Mouse (Mus musculus) intestine, embryonic 16.5 days (tissue): ENCODE results near the gene Slc30a1. TPM values are rescaled to one million over a fixed set of nuclear protein-coding genes. Genes with fewer than 3 reads are reported as not detected.

Experiments
- ATAC-seq: fragments of 200-750 bp; cut with Nextera tagmentation; 2 replicates; pipeline ENCODE4 v1.8.0; 2017; ENCODE audit warnings: moderate TSS enrichment, moderate library complexity
- H3K27ac ChIP-seq: fragments of 300-500 bp; sonication (generic); 2 replicates; pipeline ENCODE4 v1.5.1; 2014; ENCODE audit warnings: mild to moderate bottlenecking, low read length
- H3K27me3 ChIP-seq: fragments of 300-500 bp; sonication (generic); replicated peaks from 2 replicates; pipeline ENCODE4 v1.6.1; 2014; ENCODE audit warnings: low read length, control low read depth, mixed read lengths; ENCODE audit not compliant: control insufficient read depth, insufficient read depth
- H3K36me3 ChIP-seq: fragments of 300-500 bp; sonication (generic); 2 replicates; pipeline ENCODE4 v1.6.1; 2014; ENCODE audit warnings: low read length, control low read depth; ENCODE audit not compliant: control insufficient read depth, insufficient read depth
- H3K4me1 ChIP-seq: fragments of 300-500 bp; sonication (generic); 2 replicates; pipeline ENCODE4 v1.6.1; 2014; ENCODE audit warnings: low read length, control low read depth, mixed read lengths; ENCODE audit not compliant: control insufficient read depth, insufficient read depth
- H3K4me2 ChIP-seq: fragments of 300-500 bp; sonication (generic); 2 replicates; pipeline ENCODE4 v1.6.1; 2014; ENCODE audit warnings: low read depth, low read length, control low read depth
- H3K4me3 ChIP-seq: fragments of 300-500 bp; sonication (generic); 2 replicates; pipeline ENCODE4 v1.5.1; 2014; ENCODE audit warnings: mild to moderate bottlenecking, low read length
- H3K9ac ChIP-seq: fragments of 300-500 bp; sonication (generic); 2 replicates; pipeline ENCODE4 v1.6.1; 2014; ENCODE audit warnings: low read depth, low read length
- H3K9me3 ChIP-seq: fragments of 300-500 bp; sonication (generic); 2 replicates; pipeline ENCODE4 v1.6.1; 2016; ENCODE audit warnings: low read length, control low read depth; ENCODE audit not compliant: control insufficient read depth
- WGBS: fragments of 180-500 bp; shearing (Covaris S2); extraction: QIAGEN DNeasy Blood & Tissue Kit; methylation state at CpG from one replicate; pipeline ENCODE4 v1.1.7; 2014; 5-methylcytosine and 5-hydroxymethylcytosine counted together
- polyA plus RNA-seq: library from polyadenylated mRNA; unstranded; fragments of >200 nt; fragmentation: Nextera tagmentation; extraction: Ambion mirVana; gene quantifications from 2 replicates; pipeline ENCODE4 v1.2.1, GENCODE M21; 2015

Gene Slc30a1
- polyA plus RNA-seq, 1 experiment from 2014 or later, result 1.8 TPM

GRCm38 (mm10) chr1:191911067-191911668 lies 4.6 kb downstream of the Slc30a1 start:
- Histone ChIP-seq H3K27me3 (no peaks in the 10 kb centered on the region), H3K4me2 (peak overlapping the region; percentile 48), H3K4me3 (no peak overlapping the region), H3K9ac (no peak overlapping the region), H3K9me3 (no peaks in the 10 kb centered on the region), H3K36me3 (0 out of 2 replicates have a peak, but pooled peaks cover 7% of the 10 kb centered on the region), H3K4me1 (peaks cover 35% of the 10 kb centered on the region), H3K27ac (no peak overlapping the region)
- ATAC-seq, result no peak
- WGBS, result 63% methylated on average over 3 of the region's 3 CpGs

DNA sequence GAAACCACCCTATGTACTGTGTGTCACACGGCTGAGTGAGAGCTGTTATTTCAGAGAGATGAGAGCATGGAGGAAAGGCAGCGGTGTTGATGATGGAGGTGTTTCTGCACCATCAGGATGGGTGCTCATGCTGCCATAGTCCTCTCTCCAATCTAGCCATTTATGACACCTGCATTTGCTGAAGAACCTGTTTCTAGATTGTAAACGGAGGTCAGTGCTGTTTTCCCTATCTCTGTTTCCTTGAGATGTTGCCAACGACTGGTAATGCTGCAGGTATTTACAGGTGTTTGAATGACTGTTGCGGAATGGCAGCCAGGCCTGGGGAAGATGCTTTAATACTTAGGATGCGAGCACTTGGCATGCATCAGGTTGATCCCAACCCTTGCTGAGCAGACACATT lies 8.1 kb downstream of the Slc30a1 start:
- 67% methylated on average over 6 of the region's 6 CpGs for WGBS
- peak; percentile 25 for ATAC-seq
- H3K9ac ChIP-seq, result no peak overlapping the region

GRCm38 (mm10) chr1:191915586-191915985 lies 9.0 kb downstream of the Slc30a1 start:
- ATAC-seq, result no peak
- 82% methylated on average over 1 of the region's 1 CpGs for WGBS

More for the DNA sequence above, 8.1 kb downstream of the Slc30a1 start:
- H3K4me1 ChIP-seq, result peaks cover 15% of the 10 kb centered on the region
- no peaks in the 10 kb centered on the region for H3K9me3 ChIP-seq
- H3K36me3 ChIP-seq, result no peaks in the 10 kb centered on the region
- no peaks in the 10 kb centered on the region for H3K27me3 ChIP-seq
- no peak overlapping the region for H3K4me2 ChIP-seq
- no peak overlapping the region for H3K4me3 ChIP-seq
- H3K27ac ChIP-seq, result no peak overlapping the region

GRCm38 (mm10) chr1:191916876-191917275 lies 10.3 kb downstream of the Slc30a1 start:
- Histone ChIP-seq H3K4me2 (no peak overlapping the region), H3K27me3 (no peaks in the 10 kb centered on the region), H3K4me1 (peaks cover 9% of the 10 kb centered on the region), H3K4me3 (no peak overlapping the region), H3K36me3 (no peaks in the 10 kb centered on the region), H3K9ac (no peak overlapping the region), H3K27ac (no peak overlapping the region), H3K9me3 (no peaks in the 10 kb centered on the region; the same call in 1 of the 2 replicates)
- WGBS, result 67% methylated on average over 5 of the region's 5 CpGs
- no peak for ATAC-seq

More at GRCm38 (mm10) chr1:191915586-191915985, 9.0 kb downstream of the Slc30a1 start:
- Histone ChIP-seq H3K4me2 (no peak overlapping the region), H3K9ac (no peak overlapping the region), H3K9me3 (no peaks in the 10 kb centered on the region), H3K36me3 (no peaks in the 10 kb centered on the region), H3K4me1 (peaks cover 14% of the 10 kb centered on the region), H3K27me3 (no peaks in the 10 kb centered on the region), H3K4me3 (no peak overlapping the region), H3K27ac (no peak overlapping the region)

GRCm38 (mm10) chr1:191919336-191919735 lies 12.8 kb downstream of the Slc30a1 start:
- no peak overlapping the region for H3K9ac ChIP-seq
- no peaks in the 10 kb centered on the region for H3K36me3 ChIP-seq
- no peak for ATAC-seq
- no peak overlapping the region for H3K27ac ChIP-seq
- no peak overlapping the region for H3K4me2 ChIP-seq
- no peaks in the 10 kb centered on the region for H3K27me3 ChIP-seq
- H3K4me1 ChIP-seq, result peaks cover 2% of the 10 kb centered on the region; the same call in 1 of the 2 replicates
- H3K4me3 ChIP-seq, result no peak overlapping the region
- WGBS, result 66% methylated on average over 2 of the region's 2 CpGs
- no peaks in the 10 kb centered on the region; the same call in 1 of the 2 replicates for H3K9me3 ChIP-seq

DNA sequence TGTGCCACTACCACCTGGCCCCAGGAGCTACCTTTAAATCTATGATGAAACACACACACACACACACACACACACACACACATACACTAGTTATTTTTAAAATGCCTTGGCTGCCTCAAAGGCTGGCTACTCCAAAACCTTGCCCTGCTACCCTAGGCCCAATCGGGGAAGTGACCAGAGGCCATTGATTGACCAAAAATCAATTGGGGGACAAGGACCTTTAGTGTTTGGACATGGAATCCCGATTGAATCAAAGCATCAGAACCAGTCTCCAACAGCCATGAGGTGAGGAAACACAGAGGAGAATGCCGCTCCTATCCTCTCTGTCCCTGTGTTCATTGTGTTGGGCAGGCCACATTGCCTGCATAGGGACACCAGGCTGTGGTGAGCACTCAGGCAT lies 15.1 kb downstream of the Slc30a1 start:
- no peak for ATAC-seq
- Histone ChIP-seq H3K36me3 (no peaks in the 10 kb centered on the region), H3K9me3 (no peaks in the 10 kb centered on the region; the same call in 1 of the 2 replicates), H3K4me1 (no peaks in the 10 kb centered on the region), H3K4me2 (no peak overlapping the region), H3K9ac (no peak overlapping the region), H3K27ac (no peak overlapping the region), H3K4me3 (no peak overlapping the region), H3K27me3 (no peaks in the 10 kb centered on the region)
- 87% methylated on average over 3 of the region's 3 CpGs for WGBS

- Histone ChIP-seq H3K27ac (no peak overlapping the region), H3K9me3 (no peaks in the 10 kb centered on the region; the same call in 1 of the 2 replicates), H3K9ac (no peak overlapping the region), H3K4me2 (no peak overlapping the region), H3K36me3 (no peaks in the 10 kb centered on the region), H3K4me3 (no peak overlapping the region), H3K4me1 (no peaks in the 10 kb centered on the region), H3K27me3 (no peaks in the 10 kb centered on the region)
- ATAC-seq, result no peak
- WGBS, result 48% methylated on average over 4 of the region's 4 CpGs
These were observed 18.9 kb downstream of the Slc30a1 start for GRCm38 (mm10) chr1:191925496-191925895.

DNA sequence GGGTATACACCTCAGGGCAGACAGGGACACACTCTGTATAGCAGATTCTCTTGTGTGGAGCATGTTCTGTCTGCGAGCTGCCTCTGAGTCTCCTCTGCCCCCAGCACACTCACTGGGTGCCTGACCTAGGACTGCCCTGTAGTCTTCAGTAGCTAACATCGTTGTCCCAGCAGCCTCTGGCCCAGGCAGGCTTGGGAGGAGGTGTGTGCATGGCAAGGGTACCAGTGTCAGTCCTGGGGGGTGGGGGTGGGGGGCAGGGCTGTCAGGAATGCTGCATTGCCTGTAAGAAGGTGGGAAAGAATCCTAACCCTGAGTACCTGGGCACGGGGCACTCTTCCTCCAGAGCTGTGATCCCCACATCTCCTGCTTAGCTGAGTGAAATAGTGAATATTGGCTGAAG lies 20.1 kb downstream of the Slc30a1 start:
- Histone ChIP-seq H3K4me3 (no peak overlapping the region), H3K36me3 (no peaks in the 10 kb centered on the region), H3K9ac (no peak overlapping the region), H3K27ac (no peak overlapping the region), H3K9me3 (no peaks in the 10 kb centered on the region; the same call in 1 of the 2 replicates), H3K4me2 (no peak overlapping the region), H3K27me3 (no peaks in the 10 kb centered on the region), H3K4me1 (no peaks in the 10 kb centered on the region)
- ATAC-seq, result no peak
- WGBS, result 66% methylated on average over 3 of the region's 3 CpGs

DNA sequence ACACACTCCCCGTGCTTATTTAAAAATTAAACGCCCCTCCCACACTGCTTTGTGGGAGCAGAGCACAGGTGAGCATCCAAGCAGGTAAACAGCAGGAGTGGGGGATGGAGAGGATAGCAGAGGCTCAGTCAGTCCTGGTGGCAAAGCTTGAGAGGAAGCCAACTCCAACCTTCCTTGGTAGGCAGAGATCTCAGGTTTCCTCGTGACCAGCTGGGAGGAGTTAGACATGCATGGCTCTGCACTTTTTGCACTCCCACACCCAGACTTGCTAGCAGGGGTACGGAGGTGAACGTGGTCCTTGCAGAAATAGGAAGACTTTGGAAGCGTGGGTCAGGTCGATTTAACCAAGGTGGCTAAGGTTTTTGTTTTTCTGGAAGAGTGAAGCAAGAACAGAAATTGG lies 21.8 kb downstream of the Slc30a1 start:
- Histone ChIP-seq H3K36me3 (no peaks in the 10 kb centered on the region), H3K9me3 (no peaks in the 10 kb centered on the region), H3K4me1 (no peaks in the 10 kb centered on the region), H3K9ac (no peak overlapping the region), H3K4me3 (no peak overlapping the region), H3K4me2 (no peak overlapping the region), H3K27me3 (no peaks in the 10 kb centered on the region), H3K27ac (no peak overlapping the region)
- 70% methylated on average over 7 of the region's 7 CpGs for WGBS
- ATAC-seq, result peak; percentile 38; the same call in 1 of the 2 replicates

DNA sequence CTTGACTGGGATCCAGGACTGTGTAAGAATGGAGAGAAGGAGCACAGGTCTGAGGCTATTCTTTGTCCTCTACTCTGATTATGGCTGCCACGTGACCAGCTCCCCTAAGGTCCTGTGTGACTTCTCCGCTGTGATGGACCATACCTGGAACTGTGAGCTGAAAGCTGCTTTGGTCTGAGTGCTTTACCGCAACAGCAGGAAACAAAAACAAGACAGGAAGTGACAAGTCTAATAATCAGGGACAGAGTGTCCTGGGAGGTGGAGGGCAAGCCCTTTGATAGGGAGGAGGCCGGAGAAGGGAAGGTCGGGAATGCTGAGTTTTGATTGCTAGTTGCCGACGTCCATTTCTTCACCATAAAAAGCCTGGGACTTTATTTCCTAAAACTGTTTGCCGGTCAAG lies 22.5 kb downstream of the Slc30a1 start:
- no peak for ATAC-seq
- Histone ChIP-seq H3K36me3 (no peaks in the 10 kb centered on the region), H3K9me3 (no peaks in the 10 kb centered on the region), H3K27ac (no peak overlapping the region), H3K4me3 (no peak overlapping the region), H3K27me3 (no peaks in the 10 kb centered on the region), H3K4me2 (no peak overlapping the region), H3K4me1 (no peaks in the 10 kb centered on the region), H3K9ac (no peak overlapping the region)
- WGBS, result 77% methylated on average over 8 of the region's 8 CpGs
